Mouse (Mus musculus) cerebellum, adult 2 months (tissue): ENCODE measurements at regions not wholly inside any gene's neighbourhood (a gene's known extent, or its start where the extent isn't known, plus 50 kb on each side); places are given as distances from the start of the nearest gene placed in this dataset.

Experiments used
- CTCF ChIP-seq: fragments of 200-500 bp; IDR thresholded peaks from 2 replicates; pipeline ENCODE4 v1.5.1; 2011; ENCODE audit warnings: low read depth, mild to moderate bottlenecking, control low read depth, low read length, moderate library complexity, borderline replicate concordance; ENCODE audit not compliant: insufficient read depth
- POLR2A ChIP-seq: fragments of 200-500 bp; IDR thresholded peaks from 2 replicates; pipeline ENCODE4 v1.6.1; 2011; ENCODE audit warnings: low read length, control low read depth, borderline replicate concordance; ENCODE audit not compliant: insufficient read depth

DNA sequence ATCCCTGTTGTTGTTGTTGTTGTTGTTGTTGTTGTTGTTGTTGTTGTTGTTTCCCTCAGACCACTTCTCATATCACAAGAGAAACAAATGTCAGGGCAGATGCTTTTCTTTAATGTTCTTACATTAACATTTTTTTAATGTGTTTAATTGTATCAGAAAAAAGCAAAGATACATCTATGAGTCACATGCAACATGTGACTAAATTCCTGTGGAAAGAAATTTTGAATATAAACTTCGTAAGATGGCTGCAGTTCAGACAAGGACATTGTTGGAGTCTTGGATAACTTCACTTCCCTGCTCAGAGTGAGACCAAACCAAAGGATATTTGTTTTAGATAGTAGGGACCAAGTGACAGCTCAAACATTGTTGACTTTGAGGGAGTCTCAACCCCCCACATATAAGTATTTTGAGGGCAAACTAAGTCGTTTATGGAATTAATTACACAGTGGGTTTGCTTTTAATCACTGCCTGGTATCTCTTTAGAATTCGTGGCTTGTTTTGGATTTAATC, 86.4 kb upstream of the Cxcl13 start:
- no peak for TF ChIP-seq CTCF
- no peak for TF ChIP-seq POLR2A
